Mouse (Mus musculus) CH12.LX (cell line): ENCODE measurements at regions not wholly inside any gene's neighbourhood (a gene's known extent, or its start where the extent isn't known, plus 50 kb on each side); places are given as distances from the start of the nearest gene placed in this dataset.

Experiments
- DNase-seq: peaks from one replicate; pipeline ENCODE4 v3.0.0-alpha.2; 2013; ENCODE audit errors: extremely low read depth
- H3K27ac ChIP-seq: 2 replicates; pipeline ENCODE4 v1.5.1; 2012; ENCODE audit warnings: low read depth, mild to moderate bottlenecking, control low read depth, moderate library complexity; ENCODE audit not compliant: insufficient read depth
- H3K27me3 ChIP-seq: replicated peaks from 2 replicates; pipeline ENCODE3; 2012; ENCODE audit warnings: inconsistent platforms
- H3K36me3 ChIP-seq, 2 experiments: replicated peaks in 1 of 2; 2 replicates each; pipeline versions ENCODE3 to v1.6.1; 2012; ENCODE audit warnings: inconsistent platforms in 1 of 2, low read length in 1 of 2, mild to moderate bottlenecking in 1 of 2, mixed read lengths in 1 of 2, moderate library complexity in 1 of 2; ENCODE audit not compliant: control insufficient read depth in 1 of 2, insufficient read depth in 1 of 2
- H3K4me1 ChIP-seq, 2 experiments: 2 replicates each; pipeline ENCODE4 v1.6.1; 2012; ENCODE audit warnings: inconsistent platforms in 1 of 2, moderate library complexity in 1 of 2; ENCODE audit not compliant: insufficient read depth in 2 of 2, control insufficient read depth in 1 of 2
- H3K4me2 ChIP-seq: 2 replicates; pipeline ENCODE4 v1.6.1; 2012; ENCODE audit warnings: low read depth, mild to moderate bottlenecking, control low read depth; ENCODE audit not compliant: poor library complexity, insufficient read depth, severe bottlenecking
- H3K4me3 ChIP-seq, 3 experiments: fragments of 150-350 bp in 1 of 3; sonication (generic) in 1 of 3; replicated peaks in 1 of 3; 2 replicates each; pipeline versions ENCODE3 to v1.5.1; 2011 to 2012; ENCODE audit warnings: low read depth in 2 of 3, low read length in 2 of 3, mild to moderate bottlenecking in 2 of 3, moderate library complexity in 2 of 3, control low read depth in 1 of 3, improper control_type of control experiment in 1 of 3, inconsistent platforms in 1 of 3, mixed read lengths in 1 of 3; ENCODE audit not compliant: poor library complexity in 1 of 3
- H3K79me2 ChIP-seq: replicated peaks from 2 replicates; pipeline ENCODE4 v1.6.1; 2012; ENCODE audit warnings: mild to moderate bottlenecking, moderate library complexity; ENCODE audit not compliant: control insufficient read depth, poor library complexity, insufficient read depth, severe bottlenecking; ENCODE audit errors: extremely low read depth
- H3K9ac ChIP-seq: 2 replicates; pipeline ENCODE4 v1.6.1; 2012; ENCODE audit warnings: low read depth, mild to moderate bottlenecking, control low read depth, moderate library complexity; ENCODE audit not compliant: insufficient read depth
- H3K9me3 ChIP-seq: replicated peaks from 2 replicates; pipeline ENCODE3; 2012; ENCODE audit warnings: low read length, inconsistent platforms, mixed read lengths
- BHLHE40 ChIP-seq: IDR thresholded peaks from 2 replicates; pipeline ENCODE4 v1.6.1; 2011; ENCODE audit warnings: mild to moderate bottlenecking, low read depth, low read length, improper control_type of control experiment
- CHD1 ChIP-seq: IDR thresholded peaks from 2 replicates; pipeline ENCODE4 v1.6.1; 2012; ENCODE audit warnings: low read depth, low read length, improper control_type of control experiment, inconsistent platforms
- EP300 ChIP-seq: IDR thresholded peaks from 2 replicates; pipeline ENCODE4 v1.6.1; 2011; ENCODE audit warnings: low read length, improper control_type of control experiment
- ETS1 ChIP-seq: conservative IDR thresholded peaks from 2 replicates; pipeline ENCODE4 v1.6.1; 2012; ENCODE audit warnings: low read depth, mild to moderate bottlenecking, inconsistent platforms, low read length, improper control_type of control experiment, moderate library complexity
- GABPA ChIP-seq: IDR thresholded peaks from 2 replicates; pipeline ENCODE4 v1.6.1; 2012; ENCODE audit warnings: low read depth, low read length, improper control_type of control experiment, inconsistent platforms; ENCODE audit not compliant: insufficient replicate concordance
- JUN ChIP-seq: IDR thresholded peaks from 2 replicates; pipeline ENCODE4 v1.6.1; 2011; ENCODE audit warnings: low read depth, mild to moderate bottlenecking, low read length, improper control_type of control experiment, moderate library complexity; ENCODE audit not compliant: insufficient read depth
- JUND ChIP-seq: conservative IDR thresholded peaks from 2 replicates; pipeline ENCODE4 v1.6.1; 2011; ENCODE audit warnings: low read depth, low read length, improper control_type of control experiment
- MAFK ChIP-seq: IDR thresholded peaks from 2 replicates; pipeline ENCODE4 v1.6.1; 2011; ENCODE audit warnings: low read length, improper control_type of control experiment; ENCODE audit not compliant: insufficient replicate concordance
- MAZ ChIP-seq: IDR thresholded peaks from 2 replicates; pipeline ENCODE4 v1.6.1; 2012; ENCODE audit warnings: low read depth, mild to moderate bottlenecking, inconsistent platforms, low read length, improper control_type of control experiment, moderate library complexity
- PAX5 ChIP-seq: IDR thresholded peaks from 2 replicates; pipeline ENCODE4 v1.6.1; 2012; ENCODE audit warnings: low read length, inconsistent platforms, mixed read lengths
- POLR2AphosphoS2 ChIP-seq: IDR thresholded peaks from 2 replicates; pipeline ENCODE4 v1.6.1; 2011; ENCODE audit warnings: low read depth, low read length, improper control_type of control experiment
- RAD21 ChIP-seq: IDR thresholded peaks from 2 replicates; pipeline ENCODE4 v1.6.1; 2011; ENCODE audit warnings: low read depth, mild to moderate bottlenecking, low read length, improper control_type of control experiment, moderate library complexity
- RCOR1 ChIP-seq: conservative IDR thresholded peaks from 2 replicates; pipeline ENCODE4 v1.6.1; 2012; ENCODE audit warnings: low read depth, mild to moderate bottlenecking, inconsistent platforms, low read length, improper control_type of control experiment
- SMC3 ChIP-seq: IDR thresholded peaks from 2 replicates; pipeline ENCODE4 v1.6.1; 2011; ENCODE audit warnings: low read depth, low read length, improper control_type of control experiment
- TBP ChIP-seq: conservative IDR thresholded peaks from 2 replicates; pipeline ENCODE4 v1.6.1; 2011; ENCODE audit warnings: low read depth, low read length, improper control_type of control experiment
- TCF12 ChIP-seq: IDR thresholded peaks from 2 replicates; pipeline ENCODE4 v1.6.1; 2014; ENCODE audit warnings: low read depth, mild to moderate bottlenecking, inconsistent platforms, low read length, improper control_type of control experiment
- USF1 ChIP-seq: IDR thresholded peaks from 2 replicates; pipeline ENCODE4 v1.6.1; 2014; ENCODE audit warnings: low read depth, mild to moderate bottlenecking, inconsistent platforms, low read length, improper control_type of control experiment
- ZC3H11A ChIP-seq: IDR thresholded peaks from 2 replicates; pipeline ENCODE4 v1.6.1; 2012; ENCODE audit warnings: low read depth, mild to moderate bottlenecking, inconsistent platforms, low read length, improper control_type of control experiment
- ZKSCAN1 ChIP-seq: IDR thresholded peaks from 2 replicates; pipeline ENCODE4 v1.6.1; 2012; ENCODE audit warnings: low read depth, inconsistent platforms, low read length, improper control_type of control experiment, borderline replicate concordance
- ZNF384 ChIP-seq: IDR thresholded peaks from 2 replicates; pipeline ENCODE4 v1.6.1; 2012; ENCODE audit warnings: low read depth, low read length, improper control_type of control experiment, inconsistent platforms
- dilution Hi-C: fragments of 300-500 bp; cut with MboI; formaldehyde crosslinking; loops from 2 replicates; pipeline ENCODE4 v1.14.3; 2020; ENCODE audit warnings: low sequenced_read_pairs; ENCODE audit not compliant: extremely low pct_unique_long_range_greater_than_20kb, extremely low pct_ligation_motif_present
- in situ Hi-C: fragments of 300-500 bp; cut with MboI; formaldehyde crosslinking; loops from 3 replicates; pipeline ENCODE4 v1.14.3; 2019; ENCODE audit warnings: low sequenced_read_pairs, low pct_ligation_motif_present, low pct_unique_long_range_greater_than_20kb, mixed read lengths

DNA sequence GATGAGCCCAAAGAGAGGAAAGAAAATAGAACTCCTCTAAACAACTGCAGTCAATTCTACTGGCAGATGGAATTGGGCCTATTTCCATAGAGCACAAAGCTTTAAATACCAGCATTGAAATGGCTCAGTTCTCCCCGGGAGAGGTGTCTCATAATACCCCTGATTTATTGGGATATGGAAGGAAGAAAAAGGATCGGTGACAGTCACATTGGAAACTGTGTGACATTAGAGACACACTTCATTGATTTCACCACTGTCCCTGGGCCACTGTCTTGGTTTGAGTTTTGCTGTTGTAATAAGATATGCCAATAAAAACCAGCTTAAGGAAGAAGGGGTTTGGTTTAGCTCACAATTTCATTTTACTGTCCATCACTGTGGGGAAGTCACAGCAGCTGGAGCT is 288.7 kb upstream of the 5930422O12Rik start:
- no peak overlapping the region for H3K27ac ChIP-seq
- no peaks in the 10 kb centered on the region for H3K79me2 ChIP-seq
- no peaks in the 10 kb centered on the region for H3K9me3 ChIP-seq
- DNase-seq: no peak
- H3K4me3 ChIP-seq: no peak overlapping the region
- TF ChIP-seq ETS1: no peak
- TF ChIP-seq JUN: no peak
- no peak for TF ChIP-seq GABPA
- TF ChIP-seq ZKSCAN1: no peak
- TF ChIP-seq CHD1: no peak
- no peak for TF ChIP-seq ZC3H11A
- TF ChIP-seq RAD21: no peak
- no peak for TF ChIP-seq EP300
- no peak for TF ChIP-seq TCF12
- TF ChIP-seq ZNF384: no peak
- TF ChIP-seq USF1: no peak
- no peak for TF ChIP-seq BHLHE40
- no peak for TF ChIP-seq TBP
- no peak for TF ChIP-seq RCOR1
- TF ChIP-seq PAX5: no peak
- TF ChIP-seq SMC3: no peak
- TF ChIP-seq, all 38 proteins: peak for 0
- Histone ChIP-seq H3K36me3 (no peaks in the 10 kb centered on the region), H3K9ac (no peak overlapping the region), H3K27me3 (no peaks in the 10 kb centered on the region), H3K4me1 (no peaks in the 10 kb centered on the region), H3K4me2 (no peak overlapping the region)
- in situ Hi-C loops: no loop called here
- dilution Hi-C loops: no loop called here

DNA sequence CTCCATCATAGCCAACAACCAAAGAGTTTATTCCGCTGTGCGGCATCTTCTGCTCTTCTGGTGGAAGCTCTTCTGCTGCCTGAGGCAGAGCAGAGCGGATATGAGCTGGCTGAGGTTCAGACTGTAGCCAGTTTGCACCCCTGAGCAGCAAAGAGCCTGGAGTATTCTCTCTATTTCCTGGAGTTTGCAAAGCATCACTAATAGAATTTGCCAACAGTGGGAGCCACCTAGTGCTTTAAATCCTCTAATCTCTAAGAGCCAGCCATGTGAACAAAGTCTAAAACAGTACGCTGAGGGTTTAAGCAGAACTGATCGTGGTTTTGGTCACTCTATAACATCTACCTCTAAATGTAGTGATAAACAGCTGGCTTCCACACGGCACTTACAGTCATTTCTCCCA is 250.9 kb upstream of the 5930422O12Rik start:
- Histone ChIP-seq H3K4me2 (no peak overlapping the region), H3K9me3 (peaks cover 2% of the 10 kb centered on the region), H3K27me3 (no peaks in the 10 kb centered on the region), H3K4me1 (no peaks in the 10 kb centered on the region), H3K36me3 (no peaks in the 10 kb centered on the region), H3K4me3 (no peak overlapping the region), H3K27ac (no peak overlapping the region), H3K79me2 (no peaks in the 10 kb centered on the region), H3K9ac (no peak overlapping the region)
- dilution Hi-C loops: no loop called here
- in situ Hi-C loops: loop anchor here (25.0 kb wide), 1 partner anchor 165 kb away; no protein-coding TSS in a partner anchor
- TF ChIP-seq TCF12: no peak
- TF ChIP-seq MAZ: no peak
- no peak for TF ChIP-seq POLR2AphosphoS2
- TF ChIP-seq MAFK: no peak
- no peak for TF ChIP-seq JUND
- DNase-seq: no peak
